ENCODE assay signal across 10 mouse cellular contexts in genomic region chr6:17595712-17596462, GRCm38 (mm10). TPM values are rescaled to one million over a fixed set of nuclear protein-coding genes. Genes with fewer than 3 reads are reported as not detected.
DNase-seq lines count a peak whose midpoint lies in the region; ATAC-seq lines count a peak whose summit lies in the region.
"Had no signal": no experiment of that assay in that cellular context is flagged by ENCODE, and none has a peak within 500 bp of the region (broad histone marks: within the 10 kb centered on the region; RNA-seq: fewer than 3 reads in every experiment).

No protein-coding gene starts in this region.

- no peaks in the 10 kb centered on the region for H3K27me3 ChIP-seq in kidney, embryonic 15.5 days
- H3K27me3 ChIP-seq in intestine, embryonic 14.5 days (replicated peaks; ENCODE audit: control insufficient read depth, insufficient read depth, low read length), result no peaks in the 10 kb centered on the region
- H3K27me3 ChIP-seq: hindbrain, embryonic 12.5 days had no signal

- H3K9me3 ChIP-seq in kidney, embryonic 15.5 days (replicated peaks), result peaks cover 17% of the 10 kb centered on the region
- H3K9me3 ChIP-seq in intestine, embryonic 14.5 days (ENCODE audit: control insufficient read depth, low read length), result peaks cover 6% of the 10 kb centered on the region; the same call in 1 of the 2 replicates
- H3K9me3 ChIP-seq: G1E had no signal

- no peak overlapping the region for H3K9ac ChIP-seq in kidney, embryonic 15.5 days
- no peak overlapping the region for H3K9ac ChIP-seq in intestine, embryonic 14.5 days (ENCODE audit: low read length)
- H3K9ac ChIP-seq: hindbrain, embryonic 12.5 days had no signal

- no peaks in the 10 kb centered on the region for H3K4me1 ChIP-seq in kidney, embryonic 15.5 days
- 0 out of 2 replicates have a peak, but pooled peaks cover 3% of the 10 kb centered on the region for H3K4me1 ChIP-seq in intestine, embryonic 14.5 days (replicated peaks; ENCODE audit: control insufficient read depth, insufficient read depth, low read length)
- H3K4me1 ChIP-seq: hindbrain, embryonic 12.5 days had no signal

- DNase-seq in kidney, adult 18-20 months, result peak; percentile 18
- DNase-seq in adipocyte (ENCODE audit: low spot score), result peak; percentile 36
- peak; percentile 76 for DNase-seq in intestine, embryonic 14.5 days (ENCODE audit: low spot score)
- peak; percentile 42 for DNase-seq in lung, postnatal 10 days
- no peak for DNase-seq in thymus, postnatal 10 days (ENCODE audit: low spot score in 2 of 2)
- DNase-seq in thymus, postnatal 0 days (ENCODE audit: low spot score), result no peak
- no peak for DNase-seq in frontal cortex, postnatal 10 days (ENCODE audit: low spot score in 2 of 2)

- H3K4me3 ChIP-seq in kidney, embryonic 15.5 days (replicated peaks), result no peak overlapping the region
- no peak overlapping the region for H3K4me3 ChIP-seq in intestine, embryonic 14.5 days (ENCODE audit: low read depth, low read length)
- H3K4me3 ChIP-seq: hindbrain, embryonic 12.5 days had no signal

- 65% methylated on average over 11 of the region's 11 CpGs for WGBS in kidney, embryonic 15.5 days
- WGBS in intestine, embryonic 14.5 days, result 48% methylated on average over 11 of the region's 11 CpGs

- ATAC-seq in kidney, embryonic 15.5 days (replicated peaks; ENCODE audit: low FRiP score), result no peak
- ATAC-seq in intestine, embryonic 14.5 days (replicated peaks; ENCODE audit: low FRiP score, low TSS enrichment, low read depth), result peak; percentile 58; the same call in 1 of the 2 replicates

- H3K4me2 ChIP-seq in kidney, embryonic 15.5 days, result no peak overlapping the region
- no peak overlapping the region for H3K4me2 ChIP-seq in intestine, embryonic 14.5 days (ENCODE audit: low read length)
- H3K4me2 ChIP-seq: hindbrain, embryonic 12.5 days had no signal

- H3K36me3 ChIP-seq in kidney, embryonic 15.5 days, result no peaks in the 10 kb centered on the region
- H3K36me3 ChIP-seq in intestine, embryonic 14.5 days (ENCODE audit: control insufficient read depth, insufficient read depth, low read length), result no peaks in the 10 kb centered on the region
- H3K36me3 ChIP-seq: G1E; hindbrain, embryonic 12.5 days had no signal

- no peak overlapping the region for H3K27ac ChIP-seq in kidney, embryonic 15.5 days
- H3K27ac ChIP-seq in intestine, embryonic 14.5 days (ENCODE audit: low read depth), result no peak overlapping the region
- H3K27ac ChIP-seq: hindbrain, embryonic 12.5 days had no signal

RNA-seq across cellular contexts. Expression of gene Capza2, which starts 40.1 kb away (rescaled TPM):
- polyA plus RNA-seq in kidney, embryonic 15.5 days (2015; fragmentation: Nextera tagmentation; extraction: Ambion mirVana), result 212 and 226 TPM in 2 replicates
- polyA plus RNA-seq in intestine, embryonic 14.5 days (2014; fragmentation: Nextera tagmentation; extraction: Ambion mirVana), result 225 and 245 TPM in 2 replicates
- polyA plus RNA-seq in thymus, postnatal 0 days (2015; fragmentation: Nextera tagmentation; extraction: Ambion mirVana), result 267 and 279 TPM in 2 replicates

Comparison
In these comparisons a context has a peak if more than half of its experiments do, and no peak if none do; other contexts are left out.
1. DNase-seq: peak in kidney, adult 18-20 months (single experiment), adipocyte (single experiment), intestine, embryonic 14.5 days (single experiment) and lung, postnatal 10 days (single experiment); none in thymus, postnatal 10 days (0 of 2), thymus, postnatal 0 days (single experiment) and frontal cortex, postnatal 10 days (0 of 2).